Mouse (Mus musculus) intestine, postnatal 0 days (tissue): ENCODE data around the gene Ttc30a2. TPM values are rescaled to one million over a fixed set of nuclear protein-coding genes. Genes with fewer than 3 reads are reported as not detected.
"Not testable (repeated sequence)": the region's sequence is repeated elsewhere in the genome, so short reads cannot be mapped to it uniquely, and the experiment has no call there.

Experiments
- ATAC-seq: fragments of 200-750 bp; cut with Nextera tagmentation; 2 replicates; pipeline ENCODE4 v1.8.0; 2017; ENCODE audit warnings: mild to moderate bottlenecking, moderate TSS enrichment, moderate library complexity
- H3K27ac ChIP-seq: fragments of 300-500 bp; sonication (generic); 2 replicates; pipeline ENCODE4 v1.5.1; 2014; ENCODE audit warnings: mild to moderate bottlenecking, low read depth, low read length, moderate library complexity
- H3K27me3 ChIP-seq: fragments of 300-500 bp; sonication (generic); replicated peaks from 2 replicates; pipeline ENCODE4 v1.6.1; 2014; ENCODE audit warnings: low read length, mixed read lengths; ENCODE audit not compliant: control insufficient read depth, insufficient read depth
- H3K36me3 ChIP-seq: fragments of 300-500 bp; sonication (generic); 2 replicates; pipeline ENCODE4 v1.6.1; 2014; ENCODE audit warnings: mild to moderate bottlenecking, moderate library complexity; ENCODE audit not compliant: control insufficient read depth, insufficient read depth
- H3K4me1 ChIP-seq: fragments of 300-500 bp; sonication (generic); replicated peaks from 2 replicates; pipeline ENCODE4 v1.6.1; 2014; ENCODE audit warnings: antibody characterized with exemption, low read length, mixed read lengths; ENCODE audit not compliant: control insufficient read depth, insufficient read depth
- H3K4me2 ChIP-seq: fragments of 300-500 bp; sonication (generic); replicated peaks from 2 replicates; pipeline ENCODE4 v1.6.1; 2014; ENCODE audit warnings: low read depth, mild to moderate bottlenecking, moderate library complexity
- H3K4me3 ChIP-seq: fragments of 300-500 bp; sonication (generic); 2 replicates; pipeline ENCODE4 v1.5.1; 2014; ENCODE audit warnings: low read depth, low read length
- H3K9ac ChIP-seq: fragments of 300-500 bp; sonication (generic); 2 replicates; pipeline ENCODE4 v1.6.1; 2014; ENCODE audit warnings: mild to moderate bottlenecking, low read depth, low read length
- H3K9me3 ChIP-seq: fragments of 300-500 bp; sonication (generic); 2 replicates; pipeline ENCODE4 v1.6.1; 2016; ENCODE audit warnings: mixed run types; ENCODE audit not compliant: control insufficient read depth
- CTCF ChIP-seq: sonication (generic); IDR thresholded peaks from 2 replicates; pipeline ENCODE4 v1.5.1; 2016; ENCODE audit warnings: low read depth, mild to moderate bottlenecking, control low read depth, antibody characterized with exemption, moderate library complexity
- WGBS: fragments of 180-500 bp; shearing (Covaris S2); extraction: QIAGEN DNeasy Blood & Tissue Kit; methylation state at CpG from one replicate; pipeline ENCODE4 v1.1.7; 2014; 5-methylcytosine and 5-hydroxymethylcytosine counted together
- polyA plus RNA-seq: library from polyadenylated mRNA; unstranded; fragments of >200 nt; fragmentation: Nextera tagmentation; extraction: Ambion mirVana; gene quantifications from 2 replicates; pipeline ENCODE4 v1.2.1, GENCODE M21; 2015

Gene Ttc30a2
- 0.13 and 0.23 TPM in 2 replicates for polyA plus RNA-seq

- not testable (repeated sequence) for H3K36me3 ChIP-seq, H3K27ac ChIP-seq, H3K4me2 ChIP-seq, H3K27me3 ChIP-seq, H3K9ac ChIP-seq, H3K4me3 ChIP-seq, H3K4me1 ChIP-seq, H3K9me3 ChIP-seq
- 34% methylated on average over 21 of the region's 24 CpGs for WGBS
- ATAC-seq, result peak; percentile 44; the same call in 1 of the 2 replicates
Measured at GRCm38 (mm10) chr2:75977752-75978368, at the start of gene Ttc30a2. Ttc30a2 (minus strand) TSS chr2:75978170.

- no peaks in the 10 kb centered on the region for H3K36me3 ChIP-seq
- no peak overlapping the region for H3K4me2 ChIP-seq
- H3K9ac ChIP-seq, result no peak overlapping the region
- TF ChIP-seq CTCF, result no peak
- H3K27ac ChIP-seq, result no peak overlapping the region
- no peak for ATAC-seq
- H3K4me3 ChIP-seq, result no peak overlapping the region
- H3K4me1 ChIP-seq, result no peaks in the 10 kb centered on the region
- no peaks in the 10 kb centered on the region for H3K9me3 ChIP-seq
- WGBS, result 33% methylated on average over 7 of the region's 7 CpGs
- no peaks in the 10 kb centered on the region for H3K27me3 ChIP-seq
Measured at GRCm38 (mm10) chr2:76016890-76017289, 38.9 kb upstream of the Ttc30a2 start.

GRCm38 (mm10) chr2:76016136-76016535 is 38.2 kb upstream of the Ttc30a2 start:
- Histone ChIP-seq H3K4me2 (no peak overlapping the region), H3K36me3 (no peaks in the 10 kb centered on the region), H3K4me3 (no peak overlapping the region), H3K9me3 (no peaks in the 10 kb centered on the region), H3K27ac (no peak overlapping the region), H3K27me3 (no peaks in the 10 kb centered on the region), H3K4me1 (no peaks in the 10 kb centered on the region), H3K9ac (no peak overlapping the region)
- no peak for ATAC-seq
- 63% methylated on average over 8 of the region's 8 CpGs for WGBS
- TF ChIP-seq CTCF, result no peak

GRCm38 (mm10) chr2:76015460-76015859 is 37.5 kb upstream of the Ttc30a2 start:
- no peak overlapping the region for H3K4me2 ChIP-seq
- H3K27ac ChIP-seq, result no peak overlapping the region
- no peaks in the 10 kb centered on the region for H3K27me3 ChIP-seq
- WGBS, result 94% methylated on average over 7 of the region's 7 CpGs
- no peak for TF ChIP-seq CTCF
- H3K9me3 ChIP-seq, result no peaks in the 10 kb centered on the region
- H3K4me1 ChIP-seq, result no peaks in the 10 kb centered on the region
- no peak overlapping the region for H3K9ac ChIP-seq
- no peaks in the 10 kb centered on the region for H3K36me3 ChIP-seq
- no peak for ATAC-seq
- H3K4me3 ChIP-seq, result no peak overlapping the region

- no peaks in the 10 kb centered on the region for H3K4me1 ChIP-seq
- no peak overlapping the region for H3K27ac ChIP-seq
- no peak overlapping the region for H3K4me2 ChIP-seq
- no peak overlapping the region for H3K9ac ChIP-seq
- H3K4me3 ChIP-seq, result no peak overlapping the region
- no peaks in the 10 kb centered on the region for H3K9me3 ChIP-seq
- no peak for ATAC-seq
- H3K36me3 ChIP-seq, result no peaks in the 10 kb centered on the region
- H3K27me3 ChIP-seq, result no peaks in the 10 kb centered on the region
- WGBS, result 75% methylated on average over 3 of the region's 3 CpGs
- TF ChIP-seq CTCF, result no peak
Measured at GRCm38 (mm10) chr2:76014659-76015058, 36.7 kb upstream of the Ttc30a2 start.

GRCm38 (mm10) chr2:76006194-76006593 is 28.2 kb upstream of the Ttc30a2 start:
- no peak for TF ChIP-seq CTCF
- Histone ChIP-seq H3K9ac (no peak overlapping the region), H3K9me3 (no peaks in the 10 kb centered on the region), H3K4me2 (no peak overlapping the region), H3K27me3 (0 out of 2 replicates have a peak, but pooled peaks cover 8% of the 10 kb centered on the region), H3K36me3 (no peaks in the 10 kb centered on the region), H3K4me1 (no peaks in the 10 kb centered on the region), H3K4me3 (no peak overlapping the region), H3K27ac (no peak overlapping the region)
- no peak for ATAC-seq
- 25% methylated on average over 4 of the region's 4 CpGs for WGBS
